Mouse (Mus musculus) liver, embryonic 14.5 days (tissue): ENCODE data around the gene Sardh. TPM values are rescaled to one million over a fixed set of nuclear protein-coding genes. Genes with fewer than 3 reads are reported as not detected.

ENCODE experiments used
- ATAC-seq: fragments of 200-750 bp; cut with Nextera tagmentation; 2 replicates; pipeline ENCODE4 v1.8.0; 2017; ENCODE audit warnings: moderate number of reproducible peaks, mild to moderate bottlenecking, moderate library complexity; ENCODE audit not compliant: insufficient read depth
- DNase-seq, 3 experiments: peaks; one replicate each; pipeline ENCODE4 v3.0.0-alpha.2; 2012 to 2013; ENCODE audit warnings: low read depth in 3 of 3, low spot score in 3 of 3
- H3K27ac ChIP-seq: fragments of 300-500 bp; sonication (generic); 2 replicates; pipeline ENCODE4 v1.5.1; 2014; ENCODE audit warnings: moderate library complexity, mild to moderate bottlenecking, control low read depth, inconsistent platforms
- H3K27me3 ChIP-seq: fragments of 300-500 bp; sonication (generic); 2 replicates; pipeline ENCODE4 v1.6.1; 2014; ENCODE audit warnings: mild to moderate bottlenecking, low read length, moderate library complexity; ENCODE audit not compliant: control insufficient read depth, insufficient read depth
- H3K36me3 ChIP-seq: fragments of 300-500 bp; sonication (generic); replicated peaks from 2 replicates; pipeline ENCODE4 v1.6.1; 2014; ENCODE audit warnings: low read depth; ENCODE audit not compliant: control insufficient read depth, insufficient read depth
- H3K4me1 ChIP-seq, 2 experiments: fragments of 200-500 bp in 1 of 2; fragments of 300-500 bp in 1 of 2; sonication (generic) in 1 of 2; replicated peaks; 2 replicates each; pipeline ENCODE4 v1.6.1; 2012 to 2014; ENCODE audit warnings: antibody characterized with exemption in 1 of 2, inconsistent platforms in 1 of 2, low read length in 1 of 2; ENCODE audit not compliant: control insufficient read depth in 2 of 2, insufficient read depth in 2 of 2
- H3K4me2 ChIP-seq: fragments of 300-500 bp; sonication (generic); 2 replicates; pipeline ENCODE4 v1.6.1; 2014; ENCODE audit warnings: low read depth, mild to moderate bottlenecking, control low read depth, moderate library complexity
- H3K4me3 ChIP-seq, 2 experiments: fragments of 200-500 bp in 1 of 2; fragments of 300-500 bp in 1 of 2; sonication (generic) in 1 of 2; 2 replicates each; pipeline ENCODE4 v1.5.1; 2012 to 2014; ENCODE audit warnings: low read depth in 2 of 2, low read length in 2 of 2, mild to moderate bottlenecking in 2 of 2, control low read depth in 1 of 2, inconsistent platforms in 1 of 2, moderate library complexity in 1 of 2; ENCODE audit not compliant: insufficient read depth in 1 of 2
- H3K9ac ChIP-seq: fragments of 300-500 bp; sonication (generic); replicated peaks from 2 replicates; pipeline ENCODE4 v1.6.1; 2014; ENCODE audit warnings: mild to moderate bottlenecking, control low read depth, moderate library complexity
- H3K9me3 ChIP-seq: fragments of 300-500 bp; sonication (generic); 2 replicates; pipeline ENCODE4 v1.6.1; 2016; ENCODE audit warnings: low read length, mixed read lengths; ENCODE audit not compliant: control insufficient read depth
- CTCF ChIP-seq: IDR thresholded peaks from 2 replicates; pipeline ENCODE4 v1.5.1; 2016; ENCODE audit warnings: antibody characterized with exemption, low read depth, control low read depth
- EP300 ChIP-seq: IDR thresholded peaks from 2 replicates; pipeline ENCODE4 v1.6.1; 2016; ENCODE audit warnings: antibody characterized with exemption, low read depth
- WGBS: fragments of 180-500 bp; shearing (Covaris S2); extraction: QIAGEN DNeasy Blood & Tissue Kit; methylation state at CpG from one replicate; pipeline ENCODE4 v1.1.7; 2014; ENCODE audit not compliant: insufficient replicate concordance; 5-methylcytosine and 5-hydroxymethylcytosine counted together
- polyA plus RNA-seq, 2 experiments: library from polyadenylated mRNA; depleted of rRNA in 1 of 2; stranded (reverse) in 1 of 2; unstranded in 1 of 2; fragments of >200 nt; fragmentation: Nextera tagmentation in 1 of 2; extraction: Ambion mirVana in 1 of 2; gene quantifications; 2 replicates each; pipeline versions ENCODE4 v1.2.1 to v1.2.3; 2012 to 2014

The Sardh gene
- polyA plus RNA-seq, 2 experiments: 21.9 to 25.9 TPM

- H3K36me3 ChIP-seq: no peaks in the 10 kb centered on the region
- no peaks in the 10 kb centered on the region for H3K4me1 ChIP-seq
- no peaks in the 10 kb centered on the region for H3K9me3 ChIP-seq
- H3K9ac ChIP-seq: no peak overlapping the region
- H3K27me3 ChIP-seq: no peaks in the 10 kb centered on the region
- H3K4me2 ChIP-seq: no peak overlapping the region
- ATAC-seq (no peak), DNase-seq (no peak)
- TF ChIP-seq CTCF (no peak), EP300 (no peak)
- 61% methylated on average over 2 of the region's 2 CpGs for WGBS
- no peak overlapping the region for H3K27ac ChIP-seq
- no peak overlapping the region for H3K4me3 ChIP-seq
Measured at GRCm38 (mm10) chr2:27215537-27215936, 32.6 kb downstream of the Sardh start.

DNA sequence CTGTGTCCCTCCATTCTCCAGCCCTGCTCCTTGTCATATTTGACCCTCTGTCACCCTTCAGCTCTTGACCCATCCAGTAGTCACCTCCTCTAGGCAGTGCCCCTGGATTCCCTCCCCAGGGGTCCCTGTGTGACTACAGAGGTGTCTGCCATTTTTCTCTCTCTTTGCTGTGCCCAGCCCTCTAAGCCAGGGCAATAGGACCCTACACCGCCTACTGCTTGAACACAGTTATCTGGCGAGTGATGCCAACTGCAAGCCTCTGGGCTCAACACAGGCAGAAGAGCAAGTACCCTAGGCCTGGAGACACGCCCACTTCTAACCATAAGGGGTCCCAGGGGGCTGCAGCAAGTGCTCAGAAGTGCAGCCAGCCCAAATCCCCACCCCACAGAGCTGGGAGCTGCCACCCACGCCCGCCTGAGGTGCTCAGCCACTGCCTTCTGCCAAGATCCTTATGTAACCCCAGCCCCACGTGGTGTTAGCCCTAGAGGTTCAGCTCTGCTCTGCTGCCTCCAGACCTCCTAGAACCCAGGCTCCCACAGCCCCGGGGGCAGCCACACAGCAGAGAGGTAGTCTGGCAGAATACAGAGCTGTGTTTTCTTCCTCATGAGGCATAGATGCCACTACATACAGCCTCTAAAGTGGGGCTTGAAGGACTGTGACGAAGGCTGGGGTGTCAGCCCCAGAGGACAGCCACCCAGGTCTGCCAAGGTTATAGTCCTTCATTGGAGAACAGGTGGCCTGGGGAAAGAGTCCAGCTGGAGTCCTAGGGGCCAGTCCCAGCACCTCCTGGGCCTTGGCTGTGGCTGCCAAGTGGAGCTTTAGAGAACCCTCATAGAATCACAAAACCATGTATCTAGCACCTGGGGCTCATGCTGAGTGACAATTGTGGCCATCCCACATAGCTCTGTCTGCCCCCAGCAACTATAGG lies 35.9 kb downstream of the Sardh start:
- no peaks in the 10 kb centered on the region for H3K4me1 ChIP-seq
- no peaks in the 10 kb centered on the region for H3K9me3 ChIP-seq
- no peak overlapping the region for H3K9ac ChIP-seq
- H3K27me3 ChIP-seq: no peaks in the 10 kb centered on the region
- no peak overlapping the region for H3K27ac ChIP-seq
- DNase-seq: no peak
- ATAC-seq: no peak
- no peak overlapping the region for H3K4me2 ChIP-seq
- WGBS: 47% methylated on average over 8 of the region's 8 CpGs
- H3K36me3 ChIP-seq: no peaks in the 10 kb centered on the region
- no peak overlapping the region for H3K4me3 ChIP-seq
- TF ChIP-seq EP300: no peak
- TF ChIP-seq CTCF: no peak

- H3K4me2 ChIP-seq: no peak overlapping the region
Measured at GRCm38 (mm10) chr2:27210676-27211210, 37.4 kb downstream of the Sardh start.

GRCm38 (mm10) chr2:27210255-27210654 lies 37.9 kb downstream of the Sardh start:
- H3K27ac ChIP-seq: no peak overlapping the region
- no peaks in the 10 kb centered on the region for H3K27me3 ChIP-seq
- H3K9ac ChIP-seq: no peak overlapping the region
- no peaks in the 10 kb centered on the region for H3K36me3 ChIP-seq
- no peak overlapping the region for H3K4me2 ChIP-seq
- peak in 1 of 3 experiments; percentile 11 for DNase-seq
- 36% methylated on average over 7 of the region's 7 CpGs for WGBS
- H3K4me1 ChIP-seq: no peaks in the 10 kb centered on the region
- no peak overlapping the region for H3K4me3 ChIP-seq
- H3K9me3 ChIP-seq: no peaks in the 10 kb centered on the region
- no peak for ATAC-seq
- no peak for TF ChIP-seq EP300
- TF ChIP-seq CTCF: peak; percentile 81

More at GRCm38 (mm10) chr2:27210676-27211210, 37.4 kb downstream of the Sardh start:
- Histone ChIP-seq H3K4me3 (no peak overlapping the region), H3K9ac (no peak overlapping the region), H3K4me1 (no peaks in the 10 kb centered on the region), H3K36me3 (no peaks in the 10 kb centered on the region), H3K27ac (no peak overlapping the region), H3K27me3 (no peaks in the 10 kb centered on the region), H3K9me3 (no peaks in the 10 kb centered on the region)
- TF ChIP-seq EP300 (no peak), CTCF (no peak)
- ATAC-seq: no peak
- DNase-seq: no peak
- WGBS: 58% methylated on average over 12 of the region's 12 CpGs

DNA sequence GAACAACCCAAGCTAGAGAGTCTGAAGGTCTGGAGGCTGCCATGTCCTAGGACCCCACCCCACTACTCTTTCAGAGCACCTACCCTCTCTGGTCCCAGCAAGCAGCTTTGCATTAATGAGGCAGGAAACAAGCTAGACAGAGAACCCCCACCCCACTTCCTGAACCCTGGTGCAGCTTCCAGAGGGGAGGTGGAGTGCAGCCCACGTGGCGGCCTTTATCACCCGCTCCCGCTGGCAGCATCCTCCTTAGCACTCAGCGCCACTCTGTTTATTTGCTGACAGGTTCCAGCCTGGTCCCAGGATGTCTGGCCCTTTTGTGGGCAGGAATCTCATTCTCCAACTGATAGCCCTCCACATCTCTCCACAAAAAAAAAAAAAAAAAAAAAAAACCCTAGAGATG lies 38.3 kb downstream of the Sardh start:
- Histone ChIP-seq H3K36me3 (no peaks in the 10 kb centered on the region), H3K9me3 (no peaks in the 10 kb centered on the region), H3K4me3 (no peak overlapping the region), H3K9ac (no peak overlapping the region), H3K4me1 (no peaks in the 10 kb centered on the region), H3K4me2 (no peak overlapping the region), H3K27ac (no peak overlapping the region), H3K27me3 (no peaks in the 10 kb centered on the region)
- no peak for TF ChIP-seq CTCF
- no peak for TF ChIP-seq EP300
- DNase-seq (no peak), ATAC-seq (no peak)
- 30% methylated on average over 5 of the region's 5 CpGs for WGBS
